Mouse (Mus musculus): ENCODE measurements around the gene Uhrf1bp1. TPM values are rescaled to one million over a fixed set of nuclear protein-coding genes. Genes with fewer than 3 reads are reported as not detected.
"Not testable (repeated sequence)": the region's sequence is repeated elsewhere in the genome, so short reads cannot be mapped to it uniquely, and the experiment has no call there.

Gene Uhrf1bp1
- polyA plus RNA-seq (2015; fragmentation: Nextera tagmentation; extraction: Ambion mirVana), result 1.1 and 1.6 TPM in 2 replicates

DNA sequence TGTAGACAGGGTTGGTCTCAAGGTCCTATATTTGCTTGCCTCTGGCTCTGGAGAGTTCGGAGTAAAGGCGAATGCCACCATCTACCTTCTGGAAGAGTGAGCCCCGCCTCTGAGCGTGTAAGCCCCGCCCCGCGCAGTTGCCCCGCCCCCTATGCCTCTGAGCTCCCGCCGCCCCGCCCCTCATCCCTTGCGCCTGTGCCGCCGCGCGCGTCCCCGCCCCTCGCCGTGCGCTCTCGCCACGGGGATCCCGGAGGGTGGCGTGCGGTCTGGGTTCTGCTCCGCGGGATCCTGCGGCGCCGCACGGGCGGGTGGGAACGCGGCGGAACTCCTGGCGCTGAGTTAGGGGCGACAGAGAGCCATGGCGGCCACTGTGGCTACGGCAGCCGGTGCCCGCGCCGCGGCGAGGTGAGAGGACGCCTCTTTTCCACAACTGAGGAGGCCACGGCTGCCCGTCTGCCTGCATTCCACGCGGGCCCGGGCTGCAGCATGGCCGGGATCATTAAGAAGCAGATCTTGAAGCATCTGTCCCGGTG, at the start of gene Uhrf1bp1:
TSS of gene Uhrf1bp1 (plus strand) at position 177 of the 533 bp plus-strand sequence.
- peak; percentile 85 for DNase-seq (ENCODE audit: low spot score)

DNA sequence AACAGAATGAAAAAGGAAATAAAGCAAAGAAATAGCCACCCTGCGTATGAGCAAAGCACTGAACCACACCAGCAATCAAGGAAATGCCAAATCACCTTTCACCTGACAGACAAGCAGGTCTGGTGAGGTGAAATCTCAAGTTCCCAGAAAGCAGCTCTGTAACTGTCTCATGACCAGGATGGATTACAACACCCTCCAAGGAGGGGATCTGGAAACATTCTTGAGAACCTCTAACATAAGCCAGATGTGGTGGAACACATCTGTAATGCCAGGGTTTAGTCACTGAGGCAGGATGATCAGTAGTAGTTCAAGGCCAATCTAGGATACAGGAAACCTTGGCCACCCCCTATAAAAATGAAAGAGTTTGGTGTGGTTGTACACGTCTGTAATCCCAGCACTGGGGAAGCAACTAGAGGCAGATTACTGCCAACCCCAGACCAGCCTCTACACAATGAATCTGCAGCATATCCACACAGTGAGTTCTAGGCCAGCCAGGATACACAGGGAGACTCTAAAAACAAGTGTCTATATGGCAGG, 48.6 kb upstream of the Uhrf1bp1 start:
- DNase-seq (ENCODE audit: low spot score), result no peak

DNA sequence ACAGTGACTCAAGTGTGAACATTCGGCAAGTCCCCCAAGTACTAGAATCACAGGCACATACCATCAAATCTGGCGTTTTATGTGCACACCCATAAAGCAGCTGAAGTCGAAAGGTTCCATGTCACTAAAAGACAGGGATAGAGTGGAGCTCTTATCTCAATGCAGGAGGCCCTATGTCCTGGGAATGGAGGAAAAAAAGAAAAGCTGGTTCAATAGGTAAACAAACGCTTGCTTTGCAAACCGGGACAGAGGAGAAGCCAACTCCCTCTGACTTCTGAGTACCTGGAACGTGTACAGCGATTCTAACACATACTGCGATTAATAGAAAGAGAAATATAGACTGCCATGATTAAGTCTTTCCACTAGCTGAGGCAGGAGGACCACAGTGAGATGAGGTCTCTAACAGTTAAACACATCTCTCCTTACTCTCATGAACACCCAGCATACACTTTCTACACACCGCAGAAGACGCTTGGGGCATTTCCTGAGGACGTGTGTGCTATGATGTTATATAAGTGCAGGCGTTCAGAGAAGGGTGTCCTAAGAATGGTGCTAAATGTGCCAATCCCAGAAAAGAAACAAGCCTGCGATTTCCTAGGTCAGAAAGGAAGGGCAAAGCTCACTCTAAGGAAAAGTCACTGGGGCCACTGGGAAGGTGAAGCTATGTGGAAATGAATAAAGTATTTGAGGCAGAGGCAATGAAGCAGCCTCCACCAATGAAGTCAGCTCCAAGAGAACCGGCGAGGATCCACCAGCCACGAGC, 45.5 kb upstream of the Uhrf1bp1 start:
- no peak for DNase-seq (ENCODE audit: low spot score)

DNA sequence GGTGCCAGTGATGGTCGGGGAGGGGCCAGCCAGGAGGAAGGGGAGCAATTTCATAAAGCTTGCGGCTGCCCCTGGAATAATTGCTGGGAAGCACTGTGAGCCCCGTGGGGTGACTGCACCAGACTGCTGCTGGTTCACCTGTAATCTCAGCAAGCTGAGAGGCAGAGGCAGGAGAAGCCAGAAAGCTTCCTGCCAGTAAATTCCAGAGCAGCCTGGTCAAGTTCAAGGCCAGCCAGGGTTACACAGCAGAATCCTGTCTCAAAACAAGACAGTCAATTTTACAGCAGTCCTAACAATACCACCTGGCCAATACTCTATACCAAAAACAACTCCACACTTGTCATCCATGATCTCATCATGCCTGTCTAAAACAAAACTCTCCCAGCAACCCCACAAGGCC, 44.3 kb upstream of the Uhrf1bp1 start:
- no peak for DNase-seq (ENCODE audit: low spot score)

- DNase-seq (ENCODE audit: low spot score), result no peak
Measured at GRCm38 (mm10) chr17:27814606-27815005, 41.6 kb upstream of the Uhrf1bp1 start.

DNA sequence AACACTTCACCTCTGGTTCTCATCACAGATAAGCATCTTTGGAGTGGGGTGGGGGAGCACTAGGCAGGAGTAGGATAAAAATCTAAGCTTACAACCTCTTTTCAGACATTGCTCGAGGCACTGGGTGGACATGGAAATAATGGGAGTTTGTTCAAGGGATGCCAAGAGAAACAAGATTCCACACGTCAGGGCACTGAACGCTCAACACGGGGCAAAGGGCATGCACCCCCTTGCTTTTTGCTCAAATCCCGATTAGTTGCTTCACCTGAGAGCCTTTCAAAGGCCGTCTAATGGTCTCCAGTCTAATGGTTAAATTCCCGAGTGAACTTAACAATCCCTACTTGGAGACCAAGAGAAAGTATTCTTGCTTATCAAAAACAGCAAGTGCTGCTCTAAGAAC, 37.2 kb upstream of the Uhrf1bp1 start:
- DNase-seq (ENCODE audit: low spot score), result no peak

- DNase-seq (ENCODE audit: low spot score), result peak; percentile 11
Measured at GRCm38 (mm10) chr17:27819521-27819970, 36.7 kb upstream of the Uhrf1bp1 start.

DNA sequence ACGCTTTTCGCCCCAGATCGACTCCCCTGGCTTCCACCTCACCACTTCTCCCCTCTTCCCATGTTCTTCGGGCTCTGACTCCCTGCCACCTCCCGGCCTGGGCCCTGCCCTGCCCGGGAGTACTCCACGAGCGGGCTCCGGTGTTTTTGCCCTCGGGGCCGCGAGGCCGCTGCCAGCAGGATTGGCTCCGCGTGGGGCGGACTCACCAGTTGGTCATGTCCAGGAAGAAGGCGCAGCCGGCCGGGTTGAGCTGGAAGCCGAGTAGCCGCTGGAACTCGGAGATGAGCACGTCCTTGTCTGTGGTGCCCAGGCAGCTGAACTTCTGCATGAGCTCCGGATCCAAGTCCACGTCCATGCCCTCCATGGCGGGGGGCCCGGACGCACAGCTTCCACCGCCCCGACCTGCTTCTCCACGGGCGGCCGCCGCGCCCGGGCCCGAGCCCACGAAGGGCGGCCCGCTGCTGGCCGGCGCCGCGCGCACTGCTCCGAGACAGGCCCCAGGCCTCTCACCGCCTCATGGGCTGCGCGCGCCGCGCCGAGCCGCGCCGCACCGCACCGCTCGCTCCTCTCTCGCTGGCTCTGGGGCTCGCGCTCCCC, 36.2 kb upstream of the Uhrf1bp1 start:
- DNase-seq (ENCODE audit: low spot score), result no peak

- peak; percentile 100 for DNase-seq (ENCODE audit: low spot score)
Measured at GRCm38 (mm10) chr17:27820568-27821406, 35.5 kb upstream of the Uhrf1bp1 start, which contains the start of gene D17Wsu92e. D17Wsu92e (minus strand) TSS chr17:27820648.

DNA sequence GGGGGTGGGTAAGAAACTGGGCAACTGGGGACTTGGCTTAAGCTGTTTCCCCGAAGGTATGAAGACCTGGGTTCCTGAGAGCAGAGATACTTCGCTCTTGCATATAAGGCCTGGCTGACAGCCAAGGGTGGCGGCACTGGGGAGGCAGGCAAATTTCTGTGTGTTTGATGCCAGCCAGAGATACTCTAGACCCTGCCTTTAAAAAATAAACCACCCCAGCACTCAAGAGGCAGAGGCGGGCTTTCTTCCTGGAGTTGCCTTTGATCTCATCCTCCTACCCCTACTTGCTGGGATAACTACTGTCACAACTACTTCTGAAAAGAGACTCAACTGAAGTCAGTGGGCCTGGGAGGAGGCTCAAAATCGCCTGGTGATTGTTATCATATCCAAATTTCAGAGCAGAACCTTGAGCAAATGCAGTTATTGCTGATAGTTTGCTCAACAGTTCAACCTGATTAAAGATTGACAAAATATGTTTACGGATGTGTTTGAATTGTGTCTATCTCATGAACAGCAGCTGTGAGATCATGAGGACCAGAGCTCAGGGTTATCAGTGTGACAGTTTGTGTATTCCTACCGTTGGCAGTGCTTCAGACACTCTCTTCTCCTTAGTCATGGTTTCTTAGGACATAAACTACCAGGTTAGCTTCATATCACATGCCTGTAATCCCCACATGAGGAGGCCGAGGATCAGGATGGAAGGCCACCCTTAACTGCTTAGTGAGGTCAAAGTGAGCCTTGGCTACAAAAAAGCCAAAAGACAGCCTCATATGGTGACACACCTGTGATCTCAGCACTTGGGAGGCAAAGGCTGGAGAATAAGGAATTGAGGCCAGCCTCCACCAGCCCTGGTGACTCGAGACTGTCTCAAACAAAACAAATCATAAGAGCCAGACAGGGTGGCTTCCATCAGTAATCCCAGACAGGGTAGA, 34.6 kb upstream of the Uhrf1bp1 start:
- DNase-seq (ENCODE audit: low spot score), result no peak

GRCm38 (mm10) chr17:27823142-27823905, 32.9 kb upstream of the Uhrf1bp1 start:
- DNase-seq (ENCODE audit: low spot score), result no peak

GRCm38 (mm10) chr17:27824941-27825340, 31.3 kb upstream of the Uhrf1bp1 start:
- no peak for DNase-seq (ENCODE audit: low spot score)

GRCm38 (mm10) chr17:27825539-27825938, 30.7 kb upstream of the Uhrf1bp1 start:
- DNase-seq (ENCODE audit: low spot score), result no peak

DNA sequence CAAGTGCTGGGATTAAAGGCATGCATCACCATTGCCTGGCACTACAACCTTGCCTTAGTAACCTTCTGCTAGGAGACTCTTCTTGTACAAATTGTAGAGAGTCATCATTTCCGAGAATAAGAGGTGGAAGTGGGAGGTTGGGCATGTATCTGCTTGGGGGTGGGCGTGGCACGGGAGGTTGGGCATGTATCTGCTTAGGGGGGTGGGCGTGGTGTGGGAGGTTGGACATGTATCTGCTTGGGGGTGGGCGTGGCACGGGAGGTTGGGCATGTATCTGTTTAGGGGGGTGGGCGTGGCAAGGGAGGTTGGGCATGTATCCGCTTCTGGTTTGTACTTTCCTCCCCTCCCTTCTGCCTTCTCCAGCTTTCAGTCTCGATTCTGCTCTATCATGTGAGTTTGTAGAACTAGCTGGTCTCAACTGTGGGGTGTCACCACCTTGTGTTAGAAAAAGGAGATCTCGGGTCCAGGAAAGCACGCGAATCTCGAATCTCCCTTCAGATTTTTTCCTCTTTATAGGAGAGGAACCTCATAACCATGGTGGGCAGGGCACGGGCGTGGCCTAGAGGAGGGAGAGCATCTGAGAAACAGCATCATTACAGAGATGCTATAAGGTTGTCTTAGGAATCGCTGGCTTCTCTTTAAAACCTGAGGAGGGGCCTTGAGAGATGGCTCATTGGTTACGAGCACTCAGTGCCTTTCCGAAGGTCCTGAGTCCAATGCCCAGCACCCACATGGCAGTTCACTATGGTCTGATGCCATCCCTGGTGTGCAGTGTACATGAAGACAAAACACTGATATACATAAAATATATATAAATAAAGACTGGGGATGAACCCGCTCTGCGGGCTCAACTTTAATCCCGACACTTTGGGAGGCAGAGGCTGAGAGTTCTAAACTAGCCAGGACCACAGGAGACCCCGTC, 30.0 kb upstream of the Uhrf1bp1 start:
- peak; percentile 88 for DNase-seq (ENCODE audit: low spot score)

GRCm38 (mm10) chr17:27826908-27827383, 29.3 kb upstream of the Uhrf1bp1 start:
- DNase-seq (ENCODE audit: low spot score), result peak; percentile 14

DNA sequence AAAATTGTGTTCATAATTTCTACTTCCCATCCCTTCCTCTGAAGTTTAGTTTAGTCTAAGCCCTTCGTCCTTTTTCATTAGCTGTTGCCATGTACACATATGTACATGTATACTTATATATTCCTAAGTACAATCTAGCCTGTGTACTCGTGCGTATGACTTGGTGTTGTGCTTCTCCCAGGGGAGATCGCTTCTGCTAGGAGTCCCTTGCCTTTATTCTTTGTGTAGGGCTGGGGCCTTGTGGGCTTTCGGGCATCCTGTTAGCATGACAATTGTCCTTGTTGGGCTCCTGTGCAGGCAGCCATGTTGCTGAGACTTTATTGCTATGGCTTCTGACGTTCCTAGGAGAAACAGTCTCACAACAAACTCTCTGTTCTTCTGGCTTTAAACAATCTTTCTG, 28.7 kb upstream of the Uhrf1bp1 start:
- DNase-seq (ENCODE audit: low spot score), result no peak

DNA sequence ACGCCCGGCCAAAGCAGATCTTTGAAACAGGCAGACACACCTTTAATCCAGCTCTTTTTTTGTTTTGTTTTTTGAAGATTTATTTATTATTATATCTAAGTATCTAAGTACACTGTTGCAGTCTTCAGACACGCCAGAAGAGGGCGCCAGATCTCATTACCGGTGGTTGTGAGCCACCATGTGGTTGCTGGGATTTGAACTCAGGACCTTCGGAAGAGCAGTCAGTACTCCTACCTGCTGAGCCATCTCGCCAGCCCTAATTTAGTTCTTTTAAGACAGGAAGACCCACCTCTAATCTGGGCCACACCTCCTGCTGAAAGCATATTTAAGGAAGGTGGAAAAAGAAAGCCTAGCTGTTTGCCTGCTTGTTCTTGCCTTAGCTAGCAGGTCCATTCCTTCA, 25.8 kb upstream of the Uhrf1bp1 start:
- DNase-seq (ENCODE audit: low spot score), result no peak

GRCm38 (mm10) chr17:27837850-27838249, 18.4 kb upstream of the Uhrf1bp1 start, which contains the start of gene Snrpc:
Snrpc (plus strand) TSS chr17:27838150.
- not testable (repeated sequence) for DNase-seq (ENCODE audit: low spot score)

All from thymus, postnatal 0 days (tissue).